Mouse (Mus musculus) hindbrain, postnatal 0 days (tissue): Measurements from ENCODE around the gene Ccer1. TPM values are rescaled to one million over a fixed set of nuclear protein-coding genes. Genes with fewer than 3 reads are reported as not detected.

Experiments used
- ATAC-seq: fragments of 200-750 bp; cut with Nextera tagmentation; 2 replicates; pipeline ENCODE4 v1.8.0; 2017; ENCODE audit warnings: mild to moderate bottlenecking, moderate TSS enrichment, moderate library complexity
- DNase-seq: peaks from one replicate; pipeline ENCODE4 v3.0.0-alpha.2; 2015; ENCODE audit warnings: low spot score
- H3K27ac ChIP-seq: fragments of 300-500 bp; sonication (generic); 2 replicates; pipeline ENCODE4 v1.5.1; 2014; ENCODE audit warnings: mild to moderate bottlenecking
- H3K27me3 ChIP-seq: fragments of 300-500 bp; sonication (generic); 2 replicates; pipeline ENCODE4 v1.6.1; 2014; ENCODE audit warnings: low read length, mixed read lengths; ENCODE audit not compliant: insufficient read depth
- H3K36me3 ChIP-seq: fragments of 300-500 bp; sonication (generic); 2 replicates; pipeline ENCODE4 v1.6.1; 2014; ENCODE audit warnings: low read length, mixed read lengths; ENCODE audit not compliant: insufficient read depth
- H3K4me1 ChIP-seq: fragments of 300-500 bp; sonication (generic); 2 replicates; pipeline ENCODE4 v1.6.1; 2014; ENCODE audit warnings: antibody characterized with exemption, low read length, mixed read lengths; ENCODE audit not compliant: insufficient read depth
- H3K4me2 ChIP-seq: fragments of 300-500 bp; sonication (generic); 2 replicates; pipeline ENCODE4 v1.6.1; 2014; ENCODE audit warnings: low read depth, mild to moderate bottlenecking, low read length, moderate library complexity, mixed read lengths
- H3K4me3 ChIP-seq: fragments of 300-500 bp; sonication (generic); 2 replicates; pipeline ENCODE4 v1.5.1; 2014; ENCODE audit warnings: low read length
- H3K9ac ChIP-seq: fragments of 300-500 bp; sonication (generic); replicated peaks from 2 replicates; pipeline ENCODE4 v1.6.1; 2014; ENCODE audit warnings: mild to moderate bottlenecking, low read length, moderate library complexity, mixed read lengths
- H3K9me3 ChIP-seq: fragments of 300-500 bp; sonication (generic); 2 replicates; pipeline ENCODE4 v1.6.1; 2016; ENCODE audit warnings: low read length, mixed read lengths
- CTCF ChIP-seq: IDR thresholded peaks from 2 replicates; pipeline ENCODE4 v1.5.1; 2016; ENCODE audit warnings: antibody characterized with exemption, control low read depth, low read depth
- WGBS: fragments of 180-500 bp; shearing (Covaris S2); extraction: QIAGEN DNeasy Blood & Tissue Kit; methylation state at CpG from one replicate; pipeline ENCODE4 v1.1.7; 2014; 5-methylcytosine and 5-hydroxymethylcytosine counted together
- polyA plus RNA-seq: library from polyadenylated mRNA; unstranded; fragments of >200 nt; fragmentation: Nextera tagmentation; extraction: Ambion mirVana; gene quantifications from 2 replicates; pipeline ENCODE4 v1.2.1, GENCODE M21; 2015
- total RNA-seq: library from RNA; depleted of rRNA; stranded (reverse); fragments of >200 nt; gene quantifications from 2 replicates; pipeline ENCODE4 v1.2.3, GENCODE M21; 2014; rRNA removed

Gene Ccer1
- total RNA-seq: not detected in 2 replicates
- not detected in 2 replicates for polyA plus RNA-seq

GRCm38 (mm10) chr10:97692913-97693312 is at the start of gene Ccer1:
Gene Ccer1, plus strand, starts transcription at chr10:97693059.
- Histone ChIP-seq H3K4me2 (no peak within 1 kb of the TSS), H3K4me1 (no peaks in the 10 kb centered on the region), H3K9ac (no peak within 1 kb of the TSS), H3K27me3 (no peaks in the 10 kb centered on the region), H3K4me3 (no peak within 1 kb of the TSS), H3K9me3 (no peaks in the 10 kb centered on the region), H3K36me3 (no peaks in the 10 kb centered on the region), H3K27ac (no peak within 1 kb of the TSS)
- WGBS: 85% methylated on average over 20 of the region's 20 CpGs
- no peak for TF ChIP-seq CTCF
- DNase-seq (no peak), ATAC-seq (no peak)

- H3K9me3 ChIP-seq: no peaks in the 10 kb centered on the region
- H3K4me1 ChIP-seq: no peaks in the 10 kb centered on the region
- H3K27me3 ChIP-seq: no peaks in the 10 kb centered on the region
- no peak within 1 kb of the TSS for H3K27ac ChIP-seq
- WGBS: 87% methylated on average over 2 of the region's 2 CpGs
- no peak within 1 kb of the TSS for H3K9ac ChIP-seq
- no peak for DNase-seq
- ATAC-seq: no peak
- no peak for TF ChIP-seq CTCF
- H3K4me2 ChIP-seq: no peak within 1 kb of the TSS
- no peaks in the 10 kb centered on the region for H3K36me3 ChIP-seq
- H3K4me3 ChIP-seq: no peak within 1 kb of the TSS
Measured at GRCm38 (mm10) chr10:97643768-97644167, 49.1 kb upstream of the Ccer1 start, which contains the start of gene Epyc. Gene Epyc, plus strand, starts transcription at chr10:97644068.

GRCm38 (mm10) chr10:97650334-97650733 is 42.5 kb upstream of the Ccer1 start:
- no peak overlapping the region for H3K27ac ChIP-seq
- ATAC-seq (no peak), DNase-seq (no peak)
- no peaks in the 10 kb centered on the region for H3K9me3 ChIP-seq
- H3K4me2 ChIP-seq: no peak overlapping the region
- no peak overlapping the region for H3K4me3 ChIP-seq
- H3K27me3 ChIP-seq: no peaks in the 10 kb centered on the region
- no peak for TF ChIP-seq CTCF
- 70% methylated on average over 2 of the region's 2 CpGs for WGBS
- H3K4me1 ChIP-seq: no peaks in the 10 kb centered on the region
- no peaks in the 10 kb centered on the region for H3K36me3 ChIP-seq
- no peak overlapping the region for H3K9ac ChIP-seq

- 83% methylated on average over 1 of the region's 1 CpGs for WGBS
- H3K27ac ChIP-seq: no peak overlapping the region
- no peak for TF ChIP-seq CTCF
- H3K36me3 ChIP-seq: no peaks in the 10 kb centered on the region
- DNase-seq (no peak), ATAC-seq (no peak)
- no peak overlapping the region for H3K4me2 ChIP-seq
- no peaks in the 10 kb centered on the region for H3K9me3 ChIP-seq
- H3K9ac ChIP-seq: no peak overlapping the region
- H3K27me3 ChIP-seq: no peaks in the 10 kb centered on the region
- H3K4me1 ChIP-seq: no peaks in the 10 kb centered on the region
- H3K4me3 ChIP-seq: no peak overlapping the region
Measured at GRCm38 (mm10) chr10:97659489-97659888, 33.4 kb upstream of the Ccer1 start.

GRCm38 (mm10) chr10:97668656-97669055 is 24.2 kb upstream of the Ccer1 start:
- no peak overlapping the region for H3K4me2 ChIP-seq
- H3K9ac ChIP-seq: no peak overlapping the region
- no peak for TF ChIP-seq CTCF
- no peaks in the 10 kb centered on the region for H3K9me3 ChIP-seq
- H3K36me3 ChIP-seq: no peaks in the 10 kb centered on the region
- WGBS: 45% methylated on average over 4 of the region's 4 CpGs
- no peaks in the 10 kb centered on the region for H3K4me1 ChIP-seq
- H3K27ac ChIP-seq: no peak overlapping the region
- no peak for DNase-seq
- no peak overlapping the region for H3K4me3 ChIP-seq
- ATAC-seq: no peak
- H3K27me3 ChIP-seq: no peaks in the 10 kb centered on the region

- H3K4me3 ChIP-seq: no peak overlapping the region
- no peaks in the 10 kb centered on the region for H3K36me3 ChIP-seq
- 59% methylated on average over 4 of the region's 4 CpGs for WGBS
- no peak overlapping the region for H3K9ac ChIP-seq
- no peaks in the 10 kb centered on the region for H3K9me3 ChIP-seq
- TF ChIP-seq CTCF: peak; percentile 67
- peak; percentile 66 for DNase-seq
- no peak overlapping the region for H3K27ac ChIP-seq
- no peak for ATAC-seq
- no peaks in the 10 kb centered on the region for H3K27me3 ChIP-seq
- no peaks in the 10 kb centered on the region for H3K4me1 ChIP-seq
- no peak overlapping the region for H3K4me2 ChIP-seq
Measured at GRCm38 (mm10) chr10:97670202-97670601, 22.7 kb upstream of the Ccer1 start.

- no peak overlapping the region for H3K4me2 ChIP-seq
- no peaks in the 10 kb centered on the region for H3K27me3 ChIP-seq
- H3K9me3 ChIP-seq: no peaks in the 10 kb centered on the region
- DNase-seq (no peak), ATAC-seq (no peak)
- WGBS: 59% methylated on average over 2 of the region's 2 CpGs
- H3K36me3 ChIP-seq: no peaks in the 10 kb centered on the region
- H3K9ac ChIP-seq: no peak overlapping the region
- no peak overlapping the region for H3K27ac ChIP-seq
- no peaks in the 10 kb centered on the region for H3K4me1 ChIP-seq
- no peak for TF ChIP-seq CTCF
- H3K4me3 ChIP-seq: no peak overlapping the region
Measured at GRCm38 (mm10) chr10:97673239-97673638, 19.6 kb upstream of the Ccer1 start.
